Mouse (Mus musculus): Measurements from ENCODE around the gene Rab34. TPM values are rescaled to one million over a fixed set of nuclear protein-coding genes. Genes with fewer than 3 reads are reported as not detected.

Rab34 gene
- polyA plus RNA-seq (2016; fragmentation: Nextera tagmentation; extraction: Ambion mirVana) = 71.0 and 76.5 TPM in 2 replicates

DNA sequence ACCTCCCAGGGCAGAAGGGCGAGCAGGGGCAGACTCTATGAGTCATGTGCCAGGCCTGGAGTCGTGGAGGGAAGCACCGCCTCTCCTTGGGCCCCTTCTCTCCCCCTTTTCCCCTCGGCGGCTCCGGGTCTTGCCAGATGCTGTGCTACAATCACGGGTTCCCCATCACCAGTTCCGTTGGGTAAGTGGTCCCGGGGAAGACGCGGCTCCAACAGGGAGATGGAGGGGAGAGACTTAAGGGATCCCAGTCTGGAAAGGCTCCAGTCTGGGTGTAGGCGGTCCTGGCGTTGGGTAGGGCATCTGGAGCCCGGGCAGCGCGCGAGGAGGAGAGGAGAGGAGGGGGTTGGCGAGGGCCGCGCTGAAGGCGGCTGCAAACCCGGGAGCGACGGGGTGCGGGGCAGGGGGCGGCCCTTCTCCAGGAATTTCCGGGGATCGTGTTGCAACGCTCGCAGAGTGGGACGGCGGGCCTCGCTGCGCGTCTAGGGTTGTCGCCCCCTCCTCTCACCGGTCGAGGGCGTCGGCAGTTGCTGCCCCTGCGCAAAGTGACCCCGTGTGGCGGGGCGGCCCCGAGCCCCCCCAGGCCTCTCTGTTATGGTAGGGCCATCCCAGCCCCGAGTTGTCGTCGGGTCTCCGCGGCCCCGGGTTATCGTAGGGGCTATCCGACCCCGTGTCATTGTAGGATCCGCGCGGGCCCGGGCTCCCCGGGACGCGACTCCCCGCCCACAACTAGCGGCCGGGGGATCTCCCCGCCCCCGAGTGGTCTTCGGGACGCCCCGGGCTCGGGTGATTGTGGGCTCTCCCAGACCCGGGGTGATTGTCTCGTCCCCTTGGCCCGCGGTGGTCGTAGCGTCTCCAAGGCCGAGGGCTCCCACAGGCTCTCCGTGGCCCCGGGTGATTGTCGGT, at the start of gene Rab34:
Rab34 (plus strand) TSS at position 100 of the 903 bp plus-strand sequence.
- Histone ChIP-seq H3K4me2 (replicated peaks) (peak within 1 kb of the TSS; percentile 71), H3K27ac (peak within 1 kb of the TSS; percentile 85), H3K9me3 (no peaks in the 10 kb centered on the region), H3K4me1 (peaks cover 13% of the 10 kb centered on the region), H3K4me3 (peak within 1 kb of the TSS; percentile 71), H3K27me3 (replicated peaks) (no peaks in the 10 kb centered on the region), H3K36me3 (peaks cover 26% of the 10 kb centered on the region), H3K9ac (peak within 1 kb of the TSS; percentile 95)
- ATAC-seq (ENCODE audit: low FRiP score, low read depth) = peak; percentile 67
- WGBS = under 1% methylated on average over 79 of the region's 80 CpGs

DNA sequence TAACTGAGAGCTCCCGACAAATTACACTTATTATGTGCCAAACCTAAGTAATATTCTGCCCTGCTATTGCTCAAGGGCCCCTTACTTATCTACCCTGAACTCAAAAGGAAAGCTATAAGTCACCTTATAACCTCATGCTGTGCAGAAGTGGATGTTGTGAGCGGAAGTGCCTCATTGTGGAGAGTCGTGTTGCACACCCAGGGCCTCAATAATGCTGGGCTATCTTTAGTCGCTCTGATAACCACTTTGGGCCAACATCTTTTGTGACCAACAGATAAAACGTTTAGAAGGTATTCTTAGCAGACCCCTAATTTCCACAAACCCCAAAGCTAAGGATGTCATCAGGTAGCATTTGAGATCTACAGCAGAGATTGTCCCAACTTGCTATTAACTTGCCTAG, 47.6 kb upstream of the Rab34 start:
- Histone ChIP-seq H3K27ac (no peak overlapping the region), H3K4me1 (no peaks in the 10 kb centered on the region), H3K4me3 (no peak overlapping the region), H3K4me2 (replicated peaks) (no peak overlapping the region), H3K9me3 (no peaks in the 10 kb centered on the region), H3K27me3 (replicated peaks) (no peaks in the 10 kb centered on the region), H3K36me3 (peaks cover 26% of the 10 kb centered on the region), H3K9ac (no peak overlapping the region)
- ATAC-seq (ENCODE audit: low FRiP score, low read depth) = no peak
- WGBS = 81% methylated on average over 5 of the region's 5 CpGs

DNA sequence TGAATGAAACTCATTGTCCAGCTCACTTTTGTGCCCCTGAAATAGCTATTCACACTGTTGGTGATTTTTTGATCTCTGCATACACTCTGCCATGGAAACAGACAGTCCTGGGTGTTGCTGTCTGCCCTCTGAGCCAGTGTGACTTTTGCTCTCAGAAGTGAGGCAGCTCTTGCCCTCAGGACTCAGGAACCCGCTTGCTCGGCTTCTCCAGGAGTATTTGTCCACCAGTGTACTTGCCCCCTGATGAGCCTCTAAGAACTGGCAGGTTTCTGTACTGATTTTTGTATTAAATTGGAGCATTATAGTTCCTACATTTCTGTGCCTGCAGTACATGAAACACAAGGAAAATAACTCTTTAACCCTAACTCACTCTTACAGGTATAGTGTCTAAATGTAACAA, 44.7 kb upstream of the Rab34 start:
- Histone ChIP-seq H3K36me3 (peaks cover 46% of the 10 kb centered on the region), H3K4me1 (no peaks in the 10 kb centered on the region), H3K4me2 (replicated peaks) (no peak overlapping the region), H3K9me3 (no peaks in the 10 kb centered on the region), H3K27me3 (replicated peaks) (no peaks in the 10 kb centered on the region), H3K27ac (no peak overlapping the region), H3K4me3 (no peak overlapping the region), H3K9ac (no peak overlapping the region)
- ATAC-seq (ENCODE audit: low FRiP score, low read depth) = no peak
- 84% methylated on average over 2 of the region's 2 CpGs for WGBS

DNA sequence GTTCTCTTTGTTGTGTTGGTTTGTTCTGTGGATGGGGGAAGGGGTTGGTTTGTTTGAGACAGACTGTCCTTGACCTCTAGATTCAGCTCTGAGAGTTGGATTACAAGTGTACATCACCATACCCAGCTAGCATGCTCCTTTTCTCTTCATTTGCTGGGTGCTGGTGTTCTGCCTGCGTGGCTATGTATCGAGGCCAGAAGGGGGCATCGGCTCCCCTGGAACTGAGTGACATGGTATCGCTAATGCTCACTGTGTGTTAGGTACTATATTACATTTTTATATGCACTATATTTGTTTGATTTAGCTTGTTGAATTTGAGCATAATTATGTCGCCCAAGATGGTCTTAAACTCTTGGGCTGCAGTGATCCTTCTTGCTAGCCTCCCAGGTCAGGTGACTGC, 42.1 kb upstream of the Rab34 start:
- no peak overlapping the region for H3K27ac ChIP-seq
- H3K4me2 ChIP-seq (replicated peaks) = no peak overlapping the region
- H3K4me3 ChIP-seq = no peak overlapping the region
- no peak for ATAC-seq (ENCODE audit: low FRiP score, low read depth)
- no peaks in the 10 kb centered on the region for H3K27me3 ChIP-seq (replicated peaks)
- H3K36me3 ChIP-seq = peaks cover 70% of the 10 kb centered on the region
- H3K4me1 ChIP-seq = no peaks in the 10 kb centered on the region
- H3K9me3 ChIP-seq = no peaks in the 10 kb centered on the region
- H3K9ac ChIP-seq = no peak overlapping the region
- 89% methylated on average over 5 of the region's 5 CpGs for WGBS

DNA sequence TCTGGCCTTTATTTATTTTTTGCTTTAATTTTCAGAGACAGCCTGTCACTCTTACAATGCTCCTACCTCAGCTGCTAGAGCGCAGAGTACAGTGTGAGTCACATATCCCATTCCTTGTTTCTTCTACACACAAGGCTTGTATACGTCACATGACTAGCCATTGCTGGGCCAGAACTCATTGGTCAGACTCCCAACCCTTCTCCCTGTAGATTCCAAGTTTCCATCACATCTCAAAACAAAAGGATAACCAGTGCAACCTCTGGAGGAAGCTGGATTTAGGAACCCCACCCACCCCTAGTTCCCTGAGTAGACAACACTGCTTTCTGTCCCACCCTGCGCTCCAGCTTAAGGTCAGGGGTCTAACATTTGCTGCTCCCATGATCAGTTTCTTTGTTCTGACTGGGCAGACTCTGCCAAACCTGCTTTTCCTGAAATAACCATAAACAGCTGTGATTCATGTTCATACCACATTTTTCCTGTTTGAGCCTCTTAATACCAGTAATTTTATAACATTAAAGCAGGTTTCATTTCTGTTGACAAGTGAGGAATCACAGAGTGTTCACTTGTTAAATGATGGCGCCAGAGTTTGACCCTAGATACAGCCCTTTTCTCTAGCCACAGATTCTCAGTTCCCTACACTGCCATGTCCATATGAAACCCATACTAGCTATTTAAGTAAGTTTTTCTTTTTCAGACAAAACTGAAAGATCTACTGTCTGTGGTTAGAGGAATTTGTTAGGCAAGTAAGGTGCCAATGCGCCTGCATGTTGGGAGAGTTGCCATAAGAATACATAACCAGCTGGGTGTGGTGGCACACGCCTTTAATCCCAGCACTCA, 41.3 kb upstream of the Rab34 start:
- Histone ChIP-seq H3K9ac (no peak overlapping the region), H3K4me1 (no peaks in the 10 kb centered on the region), H3K27me3 (replicated peaks) (no peaks in the 10 kb centered on the region), H3K27ac (no peak overlapping the region), H3K4me2 (replicated peaks) (no peak overlapping the region), H3K36me3 (peaks cover 74% of the 10 kb centered on the region), H3K9me3 (no peaks in the 10 kb centered on the region), H3K4me3 (no peak overlapping the region)
- 95% methylated on average over 6 of the region's 6 CpGs for WGBS
- ATAC-seq (ENCODE audit: low FRiP score, low read depth) = no peak

DNA sequence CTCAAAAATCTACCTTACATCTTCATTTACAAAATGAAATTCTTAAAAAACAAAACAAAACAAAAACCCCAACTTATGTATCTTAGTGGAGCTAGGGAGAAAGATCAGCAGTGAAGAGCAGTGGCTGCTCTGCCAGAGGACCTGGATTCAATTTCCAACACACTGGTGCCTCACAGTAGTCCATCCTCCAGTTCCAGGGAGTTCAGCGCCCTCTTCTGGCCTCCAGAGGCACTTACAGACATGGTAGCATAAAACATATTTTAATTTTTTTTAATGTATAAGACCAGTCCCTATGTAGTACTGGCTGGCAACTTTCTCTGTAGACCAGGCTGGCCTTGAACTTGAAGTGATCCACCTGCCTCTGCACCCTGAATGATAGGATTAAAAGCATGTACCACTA, 37.1 kb upstream of the Rab34 start:
- Histone ChIP-seq H3K4me3 (no peak overlapping the region), H3K27ac (no peak overlapping the region), H3K9ac (no peak overlapping the region), H3K9me3 (no peaks in the 10 kb centered on the region), H3K36me3 (peaks cover 77% of the 10 kb centered on the region), H3K4me2 (replicated peaks) (no peak overlapping the region), H3K4me1 (peaks cover 11% of the 10 kb centered on the region; the same call in 1 of the 2 replicates), H3K27me3 (replicated peaks) (no peaks in the 10 kb centered on the region)
- ATAC-seq (ENCODE audit: low FRiP score, low read depth) = no peak
- 13% methylated on average over 1 of the region's 1 CpGs for WGBS

DNA sequence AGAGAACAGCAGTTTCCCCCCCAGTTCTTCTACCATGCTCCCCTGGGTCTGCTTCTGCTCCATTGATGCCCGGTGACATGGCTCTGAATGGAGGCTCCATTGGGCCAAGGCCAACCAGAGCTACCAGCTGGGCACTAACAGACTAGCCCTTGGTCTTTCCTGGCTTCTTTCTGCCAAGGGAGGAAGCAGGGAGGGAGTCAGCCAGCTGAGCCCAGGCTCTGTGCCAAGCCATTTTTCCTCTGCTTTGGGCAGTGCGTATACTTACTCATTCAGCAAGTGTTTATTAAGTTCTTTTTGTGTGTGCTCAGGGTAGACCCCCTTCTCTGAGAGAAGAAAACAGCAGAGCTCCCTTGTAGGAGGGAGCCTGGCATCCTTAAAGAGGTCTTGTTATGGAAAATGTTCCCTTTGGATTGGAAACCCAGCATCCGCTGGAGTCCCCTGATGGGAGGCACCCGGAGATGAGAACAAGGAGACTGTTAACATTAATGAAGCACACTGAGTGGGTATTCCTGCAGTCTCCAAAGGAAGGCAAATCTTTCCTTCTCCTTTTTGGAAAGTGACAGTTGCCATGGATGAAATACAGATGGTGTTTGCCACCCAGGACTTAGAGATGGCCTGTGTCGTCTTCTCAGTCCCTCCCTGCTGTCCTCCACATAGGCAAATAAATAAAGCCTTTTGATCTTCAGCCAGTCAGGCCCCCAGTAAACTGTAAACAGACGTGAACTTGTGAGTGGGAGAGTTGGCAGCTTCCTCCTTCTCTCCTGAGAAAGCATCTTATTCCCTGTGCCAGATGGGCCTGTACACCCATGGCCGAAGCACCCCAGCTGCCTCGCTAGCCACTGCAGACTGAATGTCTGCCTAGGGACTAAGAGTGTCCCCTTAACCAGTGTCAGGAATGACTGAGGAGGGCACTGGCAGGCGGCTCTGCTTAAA, 35.7 kb upstream of the Rab34 start:
- Histone ChIP-seq H3K4me3 (no peak overlapping the region), H3K36me3 (peaks cover 74% of the 10 kb centered on the region), H3K9me3 (no peaks in the 10 kb centered on the region), H3K27me3 (replicated peaks) (no peaks in the 10 kb centered on the region), H3K4me1 (peaks cover 11% of the 10 kb centered on the region; the same call in 1 of the 2 replicates), H3K4me2 (replicated peaks) (no peak overlapping the region), H3K9ac (no peak overlapping the region), H3K27ac (peak overlapping the region; percentile 37; the same call in 1 of the 2 replicates)
- peak; percentile 33; the same call in 1 of the 2 replicates for ATAC-seq (ENCODE audit: low FRiP score, low read depth)
- 59% methylated on average over 9 of the region's 9 CpGs for WGBS

DNA sequence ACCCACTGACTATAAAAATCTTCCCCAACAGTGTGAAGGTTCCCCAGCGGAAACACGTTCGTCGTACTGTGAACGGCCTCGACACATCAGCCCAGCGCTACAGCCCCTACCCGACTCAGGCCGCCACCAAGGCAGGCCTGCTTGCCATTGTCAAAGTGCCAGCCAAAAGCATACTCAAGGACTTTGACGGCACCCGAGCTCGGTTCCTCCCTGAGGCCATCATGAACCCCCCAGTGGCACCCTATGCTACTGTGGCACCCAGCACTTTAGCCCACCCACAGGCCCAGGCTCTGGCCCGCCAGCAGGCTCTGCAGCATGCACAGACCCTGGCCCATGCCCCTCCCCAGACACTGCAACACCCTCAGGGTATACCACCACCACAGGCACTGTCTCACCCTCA, 34.5 kb upstream of the Rab34 start:
- Histone ChIP-seq H3K9me3 (no peaks in the 10 kb centered on the region), H3K27ac (no peak overlapping the region), H3K4me1 (peaks cover 11% of the 10 kb centered on the region; the same call in 1 of the 2 replicates), H3K4me2 (replicated peaks) (no peak overlapping the region), H3K4me3 (no peak overlapping the region), H3K9ac (no peak overlapping the region), H3K27me3 (replicated peaks) (no peaks in the 10 kb centered on the region), H3K36me3 (peaks cover 77% of the 10 kb centered on the region)
- 85% methylated on average over 13 of the region's 13 CpGs for WGBS
- no peak for ATAC-seq (ENCODE audit: low FRiP score, low read depth)

DNA sequence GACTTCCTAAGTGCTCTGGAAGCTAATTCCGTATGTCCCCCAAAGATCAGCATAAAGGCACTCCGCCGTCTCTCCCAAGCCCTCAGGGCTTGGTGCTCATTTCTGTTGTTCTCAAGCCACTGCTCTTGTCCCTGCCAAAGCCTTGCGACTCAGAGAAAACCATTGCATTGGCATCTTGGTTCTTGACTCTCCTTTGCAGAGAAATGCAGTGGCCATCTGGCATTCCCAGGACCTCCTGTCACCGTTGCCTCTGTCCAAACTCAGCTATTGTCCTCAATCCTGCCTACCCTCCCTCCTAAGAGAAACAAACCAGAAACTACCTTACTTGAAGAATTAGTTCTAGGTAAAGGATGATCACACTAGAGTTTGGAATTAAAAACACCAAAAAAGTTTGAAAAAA, 32.6 kb upstream of the Rab34 start:
- H3K27ac ChIP-seq = no peak overlapping the region
- peaks cover 78% of the 10 kb centered on the region for H3K36me3 ChIP-seq
- no peak overlapping the region for H3K4me2 ChIP-seq (replicated peaks)
- H3K4me1 ChIP-seq = peaks cover 13% of the 10 kb centered on the region; the same call in 1 of the 2 replicates
- no peaks in the 10 kb centered on the region for H3K27me3 ChIP-seq (replicated peaks)
- H3K9me3 ChIP-seq = no peaks in the 10 kb centered on the region
- 71% methylated on average over 5 of the region's 5 CpGs for WGBS
- no peak overlapping the region for H3K9ac ChIP-seq
- H3K4me3 ChIP-seq = no peak overlapping the region
- no peak for ATAC-seq (ENCODE audit: low FRiP score, low read depth)

DNA sequence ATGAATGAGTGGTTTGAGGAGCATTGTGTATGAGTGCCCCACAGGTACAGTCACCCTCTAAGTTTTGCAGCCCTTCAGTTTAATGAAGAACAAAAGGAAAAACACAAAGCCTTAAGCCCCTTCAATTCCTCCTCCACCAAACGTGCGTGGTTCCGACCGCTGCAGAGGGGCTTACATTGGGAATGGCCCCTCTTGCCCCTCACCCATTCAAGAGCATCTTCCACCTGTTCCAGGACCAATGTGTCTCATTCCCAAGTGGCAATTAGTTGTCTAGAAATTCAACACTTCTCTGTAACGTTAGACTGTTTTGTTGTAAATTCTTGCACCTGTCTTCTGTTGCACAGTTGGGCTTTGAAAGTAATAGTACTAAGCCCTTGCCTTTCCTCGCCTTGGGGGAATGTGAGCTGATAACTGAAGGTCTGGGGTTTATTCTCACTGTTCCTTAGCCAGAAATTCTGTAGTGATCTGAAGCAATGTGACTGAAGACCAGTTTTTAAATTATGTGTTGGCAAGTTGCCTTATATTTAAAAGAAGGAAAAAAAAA, 32.0 kb upstream of the Rab34 start:
- no peak overlapping the region for H3K9ac ChIP-seq
- WGBS = 79% methylated on average over 6 of the region's 6 CpGs
- H3K27ac ChIP-seq = no peak overlapping the region
- peaks cover 78% of the 10 kb centered on the region for H3K36me3 ChIP-seq
- no peaks in the 10 kb centered on the region for H3K9me3 ChIP-seq
- H3K4me2 ChIP-seq (replicated peaks) = no peak overlapping the region
- no peaks in the 10 kb centered on the region for H3K27me3 ChIP-seq (replicated peaks)
- H3K4me1 ChIP-seq = peaks cover 13% of the 10 kb centered on the region; the same call in 1 of the 2 replicates
- no peak overlapping the region for H3K4me3 ChIP-seq
- no peak for ATAC-seq (ENCODE audit: low FRiP score, low read depth)

DNA sequence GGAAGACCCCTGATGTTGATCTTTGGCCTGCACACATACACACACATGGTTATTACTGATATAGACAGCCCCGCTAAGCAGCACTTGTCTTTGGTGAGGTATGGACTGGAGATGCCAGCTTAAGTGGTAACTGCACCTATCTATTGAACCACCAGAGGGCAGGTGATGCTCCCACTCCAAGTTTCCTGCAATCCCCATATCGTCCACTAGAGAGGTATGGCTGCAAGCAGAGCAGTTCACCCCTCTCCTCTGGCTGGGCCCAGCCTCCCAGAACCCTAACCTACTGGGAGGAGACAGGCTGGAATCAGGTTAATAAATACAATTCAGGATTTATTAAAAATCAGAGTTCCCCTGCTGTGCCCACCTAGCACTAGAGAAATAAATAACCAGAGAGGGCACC, 29.1 kb upstream of the Rab34 start:
- no peak overlapping the region for H3K9ac ChIP-seq
- ATAC-seq (ENCODE audit: low FRiP score, low read depth) = peak; percentile 22; the same call in 1 of the 2 replicates
- peaks cover 25% of the 10 kb centered on the region for H3K4me1 ChIP-seq
- H3K27ac ChIP-seq = no peak overlapping the region
- H3K36me3 ChIP-seq = peaks cover 72% of the 10 kb centered on the region
- WGBS = 30% methylated on average over 2 of the region's 2 CpGs
- no peaks in the 10 kb centered on the region for H3K9me3 ChIP-seq
- H3K4me3 ChIP-seq = no peak overlapping the region
- H3K4me2 ChIP-seq (replicated peaks) = no peak overlapping the region
- no peaks in the 10 kb centered on the region for H3K27me3 ChIP-seq (replicated peaks)

All from neural tube, embryonic 12.5 days (tissue).